In the genomic region with DNA sequence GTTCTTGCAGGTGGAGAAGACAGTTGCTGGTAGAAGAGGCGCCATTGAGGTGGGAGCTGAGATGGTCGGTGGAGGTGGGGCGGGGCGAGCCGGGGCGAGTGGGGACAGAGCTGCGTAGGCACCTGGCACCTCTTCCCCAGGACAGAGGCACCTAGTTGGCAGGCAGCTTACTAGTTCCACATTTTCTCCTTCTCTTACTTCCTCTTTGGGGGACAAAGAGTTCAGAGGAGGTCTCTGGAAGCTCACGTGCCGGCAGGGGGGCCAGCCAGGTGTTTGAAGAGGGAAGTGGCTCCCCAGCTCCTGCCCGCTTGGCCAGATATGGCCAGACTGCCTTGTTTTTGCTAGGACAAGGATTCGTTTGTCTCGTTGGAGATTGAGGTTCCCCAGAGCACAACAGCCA, we compare ENCODE assay signal across 22 mouse cellular contexts. TPM values are rescaled to one million over a fixed set of nuclear protein-coding genes. Genes with fewer than 3 reads are reported as not detected.
A peak's percentile ranks its signal among the peaks of the same experiment; 100 is the strongest.
DNase-seq lines count a peak whose midpoint lies in the region; ATAC-seq and TF ChIP-seq lines count a peak whose summit lies in the region.
"Had no signal": no experiment of that assay in that cellular context is flagged by ENCODE, and none has a peak within 500 bp of the region (broad histone marks: within the 10 kb centered on the region; RNA-seq: fewer than 3 reads in every experiment).

No protein-coding gene starts in this region.

- TF ChIP-seq EP300 in MEL (IDR thresholded peaks at IDR 0.05; ENCODE audit: low read depth in 1 of 2, low read length in 2 of 2): peak in 1 of 2 experiments; percentile 15; a peak in 1 of 4 replicates

- H3K27me3 ChIP-seq in midbrain, embryonic 11.5 days (ENCODE audit: control insufficient read depth, insufficient read depth, low read length): 0 out of 2 replicates have a peak, but pooled peaks cover 2% of the 10 kb centered on the region
- H3K27me3 ChIP-seq in midbrain, embryonic 13.5 days: peaks cover 12% of the 10 kb centered on the region
- H3K27me3 ChIP-seq in MEL (ENCODE audit: control insufficient read depth in 1 of 2, insufficient read depth in 2 of 2, low read length in 2 of 2): no peaks in the 10 kb centered on the region

- no peaks in the 10 kb centered on the region for H3K79me2 ChIP-seq in MEL (ENCODE audit: control insufficient read depth, insufficient read depth, low read length, poor library complexity)

- H3K4me2 ChIP-seq in midbrain, embryonic 11.5 days: no peak overlapping the region
- H3K4me2 ChIP-seq in midbrain, embryonic 13.5 days (replicated peaks): no peak overlapping the region
- H3K4me2 ChIP-seq: forebrain, embryonic 13.5 days; heart, embryonic 15.5 days; limb, embryonic 13.5 days; lung, embryonic 15.5 days; neural tube, embryonic 12.5 days had no signal

- intact Hi-C loops in gastrocnemius, postnatal 14 days (cut with DNase I; ENCODE audit: low total_unique reads): no loop called here

- H3K36me3 ChIP-seq in midbrain, embryonic 11.5 days (ENCODE audit: control insufficient read depth, insufficient read depth, low read length): no peaks in the 10 kb centered on the region
- no peaks in the 10 kb centered on the region for H3K36me3 ChIP-seq in midbrain, embryonic 13.5 days
- peaks cover 0 to 4% of the 10 kb centered on the region in 2 experiments; a peak in 1 of 4 replicates for H3K36me3 ChIP-seq in MEL (ENCODE audit: control insufficient read depth in 1 of 2, insufficient read depth in 2 of 2, low read length in 2 of 2)
- H3K36me3 ChIP-seq: heart, embryonic 15.5 days; hindbrain, embryonic 10.5 days; limb, embryonic 13.5 days; lung, embryonic 15.5 days; neural tube, embryonic 12.5 days had no signal

- TF ChIP-seq RAD21 in MEL (IDR thresholded peaks at IDR 0.05; ENCODE audit: low read depth, low read length): no peak

- H3K9me3 ChIP-seq in midbrain, embryonic 11.5 days (ENCODE audit: control insufficient read depth, low read length): no peaks in the 10 kb centered on the region
- no peaks in the 10 kb centered on the region for H3K9me3 ChIP-seq in midbrain, embryonic 13.5 days
- no peaks in the 10 kb centered on the region for H3K9me3 ChIP-seq in MEL (replicated peaks; ENCODE audit: insufficient read depth, low read length)
- H3K9me3 ChIP-seq: forebrain, embryonic 13.5 days; heart, embryonic 15.5 days; hindbrain, embryonic 10.5 days; limb, embryonic 13.5 days; lung, embryonic 15.5 days; neural tube, embryonic 12.5 days had no signal

- H3K4me3 ChIP-seq in midbrain, embryonic 11.5 days (ENCODE audit: low read depth, low read length): no peak overlapping the region
- no peak overlapping the region for H3K4me3 ChIP-seq in midbrain, embryonic 13.5 days (replicated peaks)
- no peak overlapping the region for H3K4me3 ChIP-seq in MEL (ENCODE audit: control insufficient read depth in 1 of 2, insufficient read depth in 1 of 2, low read depth in 2 of 2, low read length in 2 of 2)
- H3K4me3 ChIP-seq: forebrain, embryonic 13.5 days; heart, embryonic 15.5 days; hindbrain, embryonic 10.5 days; limb, embryonic 13.5 days; lung, embryonic 15.5 days; megakaryocyte, embryonic 14.5 days; neural tube, embryonic 12.5 days had no signal

- no peak for TF ChIP-seq POLR2A in MEL (IDR thresholded peaks at IDR 0.05; ENCODE audit: control insufficient read depth in 1 of 2, insufficient read depth in 1 of 2, low read depth in 1 of 2, low read length in 2 of 2, poor library complexity in 1 of 2)

- H3K9ac ChIP-seq in midbrain, embryonic 11.5 days (ENCODE audit: low read length): no peak overlapping the region
- no peak overlapping the region for H3K9ac ChIP-seq in midbrain, embryonic 13.5 days (replicated peaks)
- peak overlapping the region; percentile 11; the same call in 1 of the 2 replicates for H3K9ac ChIP-seq in MEL (ENCODE audit: control insufficient read depth, low read depth, low read length, poor library complexity, severe bottlenecking)
- H3K9ac ChIP-seq: forebrain, embryonic 13.5 days; heart, embryonic 15.5 days; limb, embryonic 13.5 days; liver, embryonic 14.5 days; lung, embryonic 15.5 days; neural tube, embryonic 12.5 days had no signal

- no peak overlapping the region for H3K27ac ChIP-seq in midbrain, embryonic 11.5 days (ENCODE audit: low read depth, low read length)
- no peak overlapping the region for H3K27ac ChIP-seq in midbrain, embryonic 13.5 days
- H3K27ac ChIP-seq in MEL (ENCODE audit: control insufficient read depth, low read depth, low read length): no peak overlapping the region
- H3K27ac ChIP-seq: forebrain, embryonic 13.5 days; heart, embryonic 15.5 days; hindbrain, embryonic 10.5 days; kidney, postnatal 0 days; limb, embryonic 13.5 days; liver, embryonic 14.5 days; lung, embryonic 15.5 days; neural tube, embryonic 12.5 days had no signal

- H3K4me1 ChIP-seq in midbrain, embryonic 11.5 days (ENCODE audit: control insufficient read depth, insufficient read depth, low read length): peaks cover 10% of the 10 kb centered on the region
- H3K4me1 ChIP-seq in midbrain, embryonic 13.5 days (replicated peaks): peaks cover 21% of the 10 kb centered on the region
- H3K4me1 ChIP-seq in MEL (ENCODE audit: control insufficient read depth in 1 of 2, insufficient read depth in 2 of 2, low read length in 2 of 2): peaks cover 0 to 2% of the 10 kb centered on the region in 2 experiments; a peak in 2 of 4 replicates

- ATAC-seq in midbrain, embryonic 11.5 days (ENCODE audit: low FRiP score): no peak
- no peak for ATAC-seq in midbrain, embryonic 13.5 days
- ATAC-seq in megakaryocyte progenitor cell, adult 5-6 weeks (replicated peaks; ENCODE audit: poor library complexity): peak; percentile 57
- ATAC-seq: forebrain, embryonic 13.5 days had no signal

- DNase-seq in midbrain, embryonic 11.5 days (ENCODE audit: low spot score, missing footprints): peak; percentile 41
- DNase-seq in MEL (ENCODE audit: low read depth, low spot score): peak; percentile 67
- peak; percentile 2 for DNase-seq in yolk sac, embryonic 10.5 days (ENCODE audit: low spot score)
- no peak for DNase-seq in c-Kit-positive CD71-positive TER-119-positive erythroid progenitor cells, embryonic 14.5 days (ENCODE audit: low spot score)
- no peak for DNase-seq in cerebellum, postnatal 4 days (ENCODE audit: low spot score in 2 of 2)
- no peak for DNase-seq in gastrocnemius, postnatal 14 days
- DNase-seq: adrenal gland, postnatal 25 days; cerebellum, adult 2 months; cerebellum, postnatal 36 days; gastrocnemius, postnatal 10 days; kidney, adult 11 months had no signal

- TF ChIP-seq CTCF in MEL (IDR thresholded peaks at IDR 0.05 in 2 of 3, conservative IDR thresholded peaks at IDR 0.05 in 1 of 3; ENCODE audit: control insufficient read depth in 1 of 3, insufficient read depth in 1 of 3, low read depth in 2 of 3, low read length in 3 of 3, poor library complexity in 1 of 3, severe bottlenecking in 1 of 3): no peak

- WGBS in midbrain, embryonic 11.5 days: 80% methylated on average over 12 of the region's 12 CpGs
- WGBS in midbrain, embryonic 13.5 days: 78% methylated on average over 12 of the region's 12 CpGs

TF ChIP-seq in MEL, 35 proteins besides CTCF, POLR2A, EP300 and RAD21:
- TF ChIP-seq MAX (IDR thresholded peaks at IDR 0.05; ENCODE audit: low read length) (no peak), ETS1 (IDR thresholded peaks at IDR 0.05; ENCODE audit: low read depth, low read length) (peak; percentile 19; the same call in 1 of the 2 replicates), POLR2AphosphoS2 (IDR thresholded peaks at IDR 0.05; ENCODE audit: low read length) (no peak), GATA1 (IDR thresholded peaks at IDR 0.05; ENCODE audit: low read depth, low read length) (no peak), TCF12 (IDR thresholded peaks at IDR 0.05; ENCODE audit: low read depth, low read length) (peak; percentile 44; the same call in 1 of the 2 replicates), MAFK (IDR thresholded peaks at IDR 0.05; ENCODE audit: borderline replicate concordance, low read depth, low read length) (no peak), USF1 (IDR thresholded peaks at IDR 0.05; ENCODE audit: low read depth, low read length) (peak; percentile 73), BHLHE40 (IDR thresholded peaks at IDR 0.05; ENCODE audit: borderline replicate concordance, low read depth, low read length) (peak; percentile 96)

RNA-seq across cellular contexts. Expression of a gene that starts 38.3 kb away (rescaled TPM):
- polyA plus RNA-seq in midbrain, embryonic 11.5 days (2014; fragmentation: Nextera tagmentation; extraction: Ambion mirVana): 6.5 and 8.0 TPM in 2 replicates
- 7.0 and 7.9 TPM in 2 replicates for polyA plus RNA-seq in midbrain, embryonic 13.5 days (2015; fragmentation: Nextera tagmentation; extraction: Ambion mirVana)
- 3.8 and 3.9 TPM in 2 replicates for total RNA-seq in MEL (2012; rRNA removed)
- 1 to 10 TPM in 1 of 2 experiments, not detected in 1; 7.6 TPM for polyA plus RNA-seq in MEL (2012; ENCODE audit: insufficient read depth in 1 of 2, insufficient read length in 2 of 2, low read depth in 1 of 2, low replicate concordance in 2 of 2, missing spikeins in 1 of 2)
- total RNA-seq in megakaryocyte progenitor cell, adult 5-6 weeks (2015): 0.07 and 0.42 TPM in 2 replicates
- 0.25 and 0.78 TPM in 2 replicates for total RNA-seq in megakaryocyte progenitor cell, adult 5-6 weeks (2017)
- total RNA-seq in gastrocnemius, postnatal 14 days (2021): 1 to 10 TPM in 1 of 2 experiments, under 1 TPM in 1; 0.74 to 1.4 TPM

Comparison
In these comparisons a context has a peak if more than half of its experiments do, and no peak if none do; other contexts are left out.
1. DNase-seq: peak in midbrain, embryonic 11.5 days (single experiment), MEL (single experiment) and yolk sac, embryonic 10.5 days (single experiment); none in c-Kit-positive CD71-positive TER-119-positive erythroid progenitor cells, embryonic 14.5 days (single experiment), cerebellum, postnatal 4 days (0 of 2) and gastrocnemius, postnatal 14 days (single experiment).